Mouse (Mus musculus): ENCODE results near the gene Aagab. TPM values are rescaled to one million over a fixed set of nuclear protein-coding genes. Genes with fewer than 3 reads are reported as not detected.
A peak's percentile ranks its signal among the peaks of the same experiment; 100 is the strongest.

Aagab gene
- polyA plus RNA-seq, 1 experiment: 14.1 TPM

- peaks cover 3% of the 10 kb centered on the region; the same call in 1 of the 2 replicates for H3K36me3 ChIP-seq (ENCODE audit: control insufficient read depth, insufficient read depth, low read length)
- H3K4me3 ChIP-seq (ENCODE audit: extremely low read depth, insufficient read depth, insufficient read length): no peak overlapping the region
- H3K27me3 ChIP-seq (ENCODE audit: control insufficient read depth, insufficient read depth, low read length): no peaks in the 10 kb centered on the region
- 78% methylated on average over 6 of the region's 6 CpGs for WGBS
- DNase-seq (ENCODE audit: low read depth in 1 of 2, low spot score in 2 of 2): no peak
- no peak overlapping the region for H3K27ac ChIP-seq (ENCODE audit: insufficient read depth, low read length)
- TF ChIP-seq CTCF (IDR thresholded peaks at IDR 0.05; ENCODE audit: extremely low read depth, insufficient read depth, insufficient read length, insufficient replicate concordance): no peak
- TF ChIP-seq POLR2A (IDR thresholded peaks at IDR 0.05; ENCODE audit: low read depth, low read length): no peak
- peaks cover 33% of the 10 kb centered on the region for H3K4me1 ChIP-seq (ENCODE audit: control insufficient read depth, insufficient read depth, insufficient read length)
These were observed 7.8 kb downstream of the Aagab start for GRCm38 (mm10) chr9:63610231-63610630.

- no peak for DNase-seq (ENCODE audit: low read depth in 1 of 2, low spot score in 2 of 2)
- no peak overlapping the region for H3K4me3 ChIP-seq (ENCODE audit: extremely low read depth, insufficient read depth, insufficient read length)
- H3K36me3 ChIP-seq (ENCODE audit: control insufficient read depth, insufficient read depth, low read length): peaks cover 3% of the 10 kb centered on the region; the same call in 1 of the 2 replicates
- peaks cover 33% of the 10 kb centered on the region for H3K4me1 ChIP-seq (ENCODE audit: control insufficient read depth, insufficient read depth, insufficient read length)
- WGBS: 9% methylated on average over 13 of the region's 13 CpGs
- H3K27ac ChIP-seq (ENCODE audit: insufficient read depth, low read length): peak overlapping the region; percentile 12
- TF ChIP-seq POLR2A (IDR thresholded peaks at IDR 0.05; ENCODE audit: low read depth, low read length) (no peak), CTCF (IDR thresholded peaks at IDR 0.05; ENCODE audit: extremely low read depth, insufficient read depth, insufficient read length, insufficient replicate concordance) (no peak)
- H3K27me3 ChIP-seq (ENCODE audit: control insufficient read depth, insufficient read depth, low read length): no peaks in the 10 kb centered on the region
These were observed 8.4 kb downstream of the Aagab start for GRCm38 (mm10) chr9:63610841-63611366.

GRCm38 (mm10) chr9:63611967-63612366 lies 9.5 kb downstream of the Aagab start:
- Histone ChIP-seq H3K27ac (ENCODE audit: insufficient read depth, low read length) (no peak overlapping the region), H3K4me3 (ENCODE audit: extremely low read depth, insufficient read depth, insufficient read length) (no peak overlapping the region), H3K4me1 (ENCODE audit: control insufficient read depth, insufficient read depth, insufficient read length) (peaks cover 33% of the 10 kb centered on the region), H3K27me3 (ENCODE audit: control insufficient read depth, insufficient read depth, low read length) (no peaks in the 10 kb centered on the region), H3K36me3 (ENCODE audit: control insufficient read depth, insufficient read depth, low read length) (peaks cover 5% of the 10 kb centered on the region; the same call in 1 of the 2 replicates)
- 22% methylated on average over 5 of the region's 5 CpGs for WGBS
- DNase-seq (ENCODE audit: low read depth in 1 of 2, low spot score in 2 of 2): no peak
- TF ChIP-seq POLR2A (IDR thresholded peaks at IDR 0.05; ENCODE audit: low read depth, low read length) (no peak), CTCF (IDR thresholded peaks at IDR 0.05; ENCODE audit: extremely low read depth, insufficient read depth, insufficient read length, insufficient replicate concordance) (no peak)

GRCm38 (mm10) chr9:63612565-63613515 lies 10.4 kb downstream of the Aagab start:
- TF ChIP-seq CTCF (IDR thresholded peaks at IDR 0.05; ENCODE audit: extremely low read depth, insufficient read depth, insufficient read length, insufficient replicate concordance): no peak
- no peak for TF ChIP-seq POLR2A (IDR thresholded peaks at IDR 0.05; ENCODE audit: low read depth, low read length)
- DNase-seq (ENCODE audit: low read depth in 1 of 2, low spot score in 2 of 2): no peak
- Histone ChIP-seq H3K36me3 (ENCODE audit: control insufficient read depth, insufficient read depth, low read length) (peaks cover 9% of the 10 kb centered on the region), H3K4me1 (ENCODE audit: control insufficient read depth, insufficient read depth, insufficient read length) (peaks cover 33% of the 10 kb centered on the region), H3K27me3 (ENCODE audit: control insufficient read depth, insufficient read depth, low read length) (no peaks in the 10 kb centered on the region), H3K4me3 (ENCODE audit: extremely low read depth, insufficient read depth, insufficient read length) (no peak overlapping the region), H3K27ac (ENCODE audit: insufficient read depth, low read length) (peak overlapping the region; percentile 58)
- 61% methylated on average over 16 of the region's 16 CpGs for WGBS

GRCm38 (mm10) chr9:63613569-63613968 lies 11.1 kb downstream of the Aagab start:
- 3% methylated on average over 1 of the region's 1 CpGs for WGBS
- H3K27me3 ChIP-seq (ENCODE audit: control insufficient read depth, insufficient read depth, low read length): no peaks in the 10 kb centered on the region
- H3K36me3 ChIP-seq (ENCODE audit: control insufficient read depth, insufficient read depth, low read length): peaks cover 7% of the 10 kb centered on the region
- no peak overlapping the region for H3K4me3 ChIP-seq (ENCODE audit: extremely low read depth, insufficient read depth, insufficient read length)
- TF ChIP-seq POLR2A (IDR thresholded peaks at IDR 0.05; ENCODE audit: low read depth, low read length) (no peak), CTCF (IDR thresholded peaks at IDR 0.05; ENCODE audit: extremely low read depth, insufficient read depth, insufficient read length, insufficient replicate concordance) (no peak)
- DNase-seq (ENCODE audit: low read depth in 1 of 2, low spot score in 2 of 2): no peak
- H3K27ac ChIP-seq (ENCODE audit: insufficient read depth, low read length): peak overlapping the region; percentile 58
- H3K4me1 ChIP-seq (ENCODE audit: control insufficient read depth, insufficient read depth, insufficient read length): peaks cover 33% of the 10 kb centered on the region

GRCm38 (mm10) chr9:63614018-63614985 lies 11.8 kb downstream of the Aagab start:
- H3K27ac ChIP-seq (ENCODE audit: insufficient read depth, low read length): peak overlapping the region; percentile 45
- no peak overlapping the region; the same call in 1 of the 2 replicates for H3K4me3 ChIP-seq (ENCODE audit: extremely low read depth, insufficient read depth, insufficient read length)
- no peaks in the 10 kb centered on the region for H3K27me3 ChIP-seq (ENCODE audit: control insufficient read depth, insufficient read depth, low read length)
- no peak for TF ChIP-seq POLR2A (IDR thresholded peaks at IDR 0.05; ENCODE audit: low read depth, low read length)
- TF ChIP-seq CTCF (IDR thresholded peaks at IDR 0.05; ENCODE audit: extremely low read depth, insufficient read depth, insufficient read length, insufficient replicate concordance): no peak
- WGBS: 36% methylated on average over 11 of the region's 11 CpGs
- DNase-seq (ENCODE audit: low read depth in 1 of 2, low spot score in 2 of 2): no peak
- H3K4me1 ChIP-seq (ENCODE audit: control insufficient read depth, insufficient read depth, insufficient read length): peaks cover 31% of the 10 kb centered on the region
- H3K36me3 ChIP-seq (ENCODE audit: control insufficient read depth, insufficient read depth, low read length): peaks cover 8% of the 10 kb centered on the region
